Mouse (Mus musculus) ES-Bruce4 (cell line): ENCODE data around the gene Fbxo21.

Experiments
- CTCF ChIP-seq: IDR thresholded peaks from one replicate; pipeline ENCODE4 v1.8.1; 2011; ENCODE audit warnings: low read depth, low read length
- EP300 ChIP-seq: IDR thresholded peaks from 2 replicates; pipeline ENCODE4 v1.6.1; 2011; ENCODE audit warnings: low read depth, low read length; ENCODE audit not compliant: insufficient read depth

DNA sequence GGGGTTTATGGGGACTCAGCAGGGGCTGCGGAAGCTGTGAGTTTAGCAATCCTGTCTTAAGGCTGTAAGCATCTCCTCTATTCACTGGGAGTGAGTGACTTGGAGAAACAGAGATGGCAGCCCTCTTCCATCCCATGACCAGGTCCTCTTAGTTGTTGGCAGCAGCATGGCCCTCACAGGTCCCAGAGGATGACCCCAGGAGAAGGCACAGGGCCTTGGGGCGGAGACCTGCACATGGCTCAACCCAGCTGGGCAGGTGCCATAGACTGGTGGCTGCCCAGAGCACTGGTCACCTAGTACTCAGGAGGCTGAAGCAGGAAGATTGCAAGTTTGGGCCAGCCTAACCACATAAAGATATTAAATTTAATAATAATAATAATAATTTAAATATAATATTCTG is 39.1 kb downstream of the Fbxo21 start:
- no peak for TF ChIP-seq CTCF
- no peak for TF ChIP-seq EP300
